Mouse (Mus musculus) ES-Bruce4 (cell line): ENCODE measurements around the gene Hikeshi. TPM values are rescaled to one million over a fixed set of nuclear protein-coding genes. Genes with fewer than 3 reads are reported as not detected.

Experiments used
- H3K27ac ChIP-seq: 2 replicates; pipeline ENCODE4 v1.5.1; 2012; ENCODE audit warnings: low read length, inconsistent platforms; ENCODE audit not compliant: insufficient read depth
- H3K27me3 ChIP-seq: 2 replicates; pipeline ENCODE4 v1.6.1; 2012; ENCODE audit warnings: mild to moderate bottlenecking, low read length, inconsistent platforms; ENCODE audit not compliant: control insufficient read depth, poor library complexity, insufficient read depth, severe bottlenecking
- H3K36me3 ChIP-seq: 2 replicates; pipeline ENCODE4 v1.6.1; 2012; ENCODE audit warnings: inconsistent platforms, mild to moderate bottlenecking, low read length, moderate library complexity; ENCODE audit not compliant: control insufficient read depth, poor library complexity, insufficient read depth, severe bottlenecking
- H3K4me1 ChIP-seq: one replicate; pipeline ENCODE4 v1.8.1; 2011; ENCODE audit warnings: low read length; ENCODE audit not compliant: control insufficient read depth, insufficient read depth
- H3K4me3 ChIP-seq: 2 replicates; pipeline ENCODE4 v1.5.1; 2011; ENCODE audit warnings: low read depth, mild to moderate bottlenecking, low read length
- H3K9ac ChIP-seq: 2 replicates; pipeline ENCODE4 v1.6.1; 2012; ENCODE audit warnings: low read depth, mild to moderate bottlenecking, inconsistent platforms; ENCODE audit not compliant: poor library complexity, severe bottlenecking
- H3K9me3 ChIP-seq: replicated peaks from 2 replicates; pipeline ENCODE4 v1.6.1; 2012; ENCODE audit warnings: mild to moderate bottlenecking, low read length, inconsistent platforms; ENCODE audit not compliant: control insufficient read depth, poor library complexity, insufficient read depth, severe bottlenecking
- CTCF ChIP-seq: IDR thresholded peaks from one replicate; pipeline ENCODE4 v1.8.1; 2011; ENCODE audit warnings: low read depth, low read length
- EP300 ChIP-seq: IDR thresholded peaks from 2 replicates; pipeline ENCODE4 v1.6.1; 2011; ENCODE audit warnings: low read depth, low read length; ENCODE audit not compliant: insufficient read depth
- POLR2A ChIP-seq: IDR thresholded peaks from one replicate; pipeline ENCODE4 v1.8.1; 2011; ENCODE audit warnings: low read length; ENCODE audit not compliant: insufficient read depth
- polyA plus RNA-seq: library from polyadenylated mRNA; stranded (reverse); fragments of >200 nt; gene quantifications from 2 replicates; pipeline ENCODE4 v1.2.4, GENCODE M21; 2011; ENCODE audit warnings: low read depth; ENCODE audit not compliant: missing spikeins, insufficient read depth, insufficient read length

The Hikeshi gene
- polyA plus RNA-seq, 1 experiment: 64.7 TPM

DNA sequence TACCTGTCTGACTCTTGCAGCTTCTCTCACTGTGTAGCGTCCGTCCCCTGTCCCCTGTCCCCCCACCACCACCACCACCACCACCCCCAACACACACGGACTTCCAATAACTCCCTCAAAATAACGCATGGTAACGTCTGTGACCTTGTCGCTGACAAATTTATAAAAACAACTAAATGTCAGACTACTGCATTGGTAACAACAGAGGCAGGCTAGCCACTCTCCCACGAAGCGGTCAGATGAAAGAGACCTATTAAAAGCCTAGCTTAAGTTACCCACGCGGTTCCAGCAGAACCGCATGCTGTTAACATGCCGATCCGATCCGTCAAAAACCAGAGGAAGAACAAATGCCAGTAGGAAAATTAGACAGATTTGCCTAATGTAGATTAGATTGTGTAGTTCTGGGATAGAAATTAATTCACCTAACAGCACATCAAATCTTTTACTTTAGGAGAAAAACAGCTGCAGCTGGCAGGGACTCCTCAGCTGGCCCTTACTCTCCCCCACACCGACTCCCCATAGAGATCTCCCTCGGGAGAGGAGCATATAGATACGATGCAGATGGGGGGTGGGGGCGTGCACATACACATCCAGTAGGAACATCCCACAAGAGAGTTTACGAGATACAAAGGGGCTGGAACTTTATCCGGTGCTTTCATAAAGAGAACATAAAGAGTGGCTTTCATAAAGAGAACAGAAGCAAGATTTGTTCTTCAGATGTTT lies 31.9 kb downstream of the Hikeshi start:
- no peaks in the 10 kb centered on the region for H3K4me1 ChIP-seq
- H3K9ac ChIP-seq: no peak overlapping the region
- H3K36me3 ChIP-seq: no peaks in the 10 kb centered on the region
- no peak overlapping the region for H3K27ac ChIP-seq
- no peaks in the 10 kb centered on the region for H3K9me3 ChIP-seq
- TF ChIP-seq EP300 (no peak), CTCF (no peak), POLR2A (no peak)
- H3K27me3 ChIP-seq: no peaks in the 10 kb centered on the region
- H3K4me3 ChIP-seq: no peak overlapping the region

GRCm38 (mm10) chr7:89908421-89908820 lies 32.6 kb downstream of the Hikeshi start:
- Histone ChIP-seq H3K4me3 (no peak overlapping the region), H3K36me3 (no peaks in the 10 kb centered on the region), H3K27ac (no peak overlapping the region), H3K27me3 (no peaks in the 10 kb centered on the region), H3K4me1 (no peaks in the 10 kb centered on the region), H3K9ac (no peak overlapping the region), H3K9me3 (no peaks in the 10 kb centered on the region)
- no peak for TF ChIP-seq EP300
- no peak for TF ChIP-seq CTCF
- TF ChIP-seq POLR2A: no peak

DNA sequence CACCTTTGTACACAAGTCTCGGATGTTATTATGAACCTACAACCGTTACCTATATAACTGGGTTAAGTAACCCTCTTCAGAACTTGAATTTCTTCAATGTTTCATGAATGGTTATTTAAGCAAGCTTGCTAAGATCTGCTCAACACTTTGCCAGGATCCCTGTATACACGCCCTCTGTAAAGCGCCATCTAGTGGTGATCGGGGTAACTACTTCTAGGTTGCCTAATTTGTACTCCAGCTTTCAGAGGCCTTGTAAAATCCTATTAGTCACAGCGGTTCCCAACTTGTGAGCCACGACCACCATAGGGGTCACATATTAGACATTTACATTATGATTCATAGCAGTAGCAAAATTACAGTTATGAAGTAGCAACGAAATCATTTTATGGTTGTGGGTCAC lies 33.1 kb downstream of the Hikeshi start:
- TF ChIP-seq EP300 (no peak), CTCF (peak; percentile 33), POLR2A (no peak)
- peaks cover under 1% of the 10 kb centered on the region for H3K4me1 ChIP-seq
- no peak overlapping the region for H3K4me3 ChIP-seq
- H3K27me3 ChIP-seq: no peaks in the 10 kb centered on the region
- no peak overlapping the region for H3K9ac ChIP-seq
- H3K36me3 ChIP-seq: no peaks in the 10 kb centered on the region
- H3K27ac ChIP-seq: no peak overlapping the region
- no peaks in the 10 kb centered on the region for H3K9me3 ChIP-seq

DNA sequence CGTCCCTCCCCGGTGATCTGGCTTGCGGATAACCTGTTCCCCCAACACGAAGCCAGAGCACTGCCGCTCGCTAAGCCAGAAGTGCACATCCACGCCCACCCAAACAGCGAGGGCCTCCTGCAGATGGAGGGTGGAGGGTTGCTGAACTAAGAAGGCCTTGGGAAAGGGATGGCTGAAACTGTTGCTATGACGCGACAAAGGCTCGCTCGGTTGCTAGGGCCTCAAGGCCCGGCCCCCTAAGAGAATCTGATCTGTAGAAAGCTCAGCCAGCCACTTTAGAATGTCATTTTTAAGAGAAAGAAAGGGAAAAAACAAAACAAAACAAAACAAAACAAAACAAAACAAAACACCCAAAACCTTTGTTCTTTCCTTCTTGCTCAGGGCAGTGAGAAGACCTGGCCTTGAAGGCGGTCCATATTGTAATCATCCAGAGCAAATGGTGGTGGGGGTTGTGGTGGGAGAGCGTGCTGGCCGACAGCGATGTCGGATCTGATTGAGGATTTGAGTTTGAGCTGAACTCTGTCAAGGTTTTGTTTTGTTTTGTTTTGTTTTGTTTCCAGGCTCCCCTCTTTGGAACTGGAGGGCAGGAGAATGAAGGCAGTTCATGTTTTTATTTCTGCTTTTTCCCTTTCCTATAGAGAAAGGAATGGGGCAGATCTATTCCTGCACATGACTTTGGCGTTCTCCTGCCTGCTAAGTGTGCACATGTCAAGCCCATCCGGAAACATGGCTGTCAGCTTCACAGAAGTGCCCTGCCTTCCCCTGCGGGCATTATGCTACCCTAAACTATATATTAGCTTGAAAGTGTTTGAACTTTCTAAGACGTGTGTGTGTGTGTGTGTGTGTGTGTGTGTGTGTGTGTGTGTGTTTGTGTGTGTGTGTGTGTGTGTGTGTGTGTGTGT lies 37.3 kb downstream of the Hikeshi start, which contains the start of gene Ccdc81:
Gene Ccdc81 (minus strand): TSS at position 188 of the 902 bp plus-strand sequence.
- no peak within 1 kb of the TSS for H3K9ac ChIP-seq
- no peaks in the 10 kb centered on the region for H3K27me3 ChIP-seq
- H3K36me3 ChIP-seq: no peaks in the 10 kb centered on the region
- peaks cover 2% of the 10 kb centered on the region for H3K4me1 ChIP-seq
- H3K4me3 ChIP-seq: no peak within 1 kb of the TSS
- no peak within 1 kb of the TSS for H3K27ac ChIP-seq
- H3K9me3 ChIP-seq: no peaks in the 10 kb centered on the region
- TF ChIP-seq POLR2A: no peak
- TF ChIP-seq EP300: no peak
- TF ChIP-seq CTCF: no peak

GRCm38 (mm10) chr7:89903007-89903406 lies 38.0 kb downstream of the Hikeshi start:
- Histone ChIP-seq H3K9me3 (no peaks in the 10 kb centered on the region), H3K4me1 (peaks cover 2% of the 10 kb centered on the region), H3K27me3 (no peaks in the 10 kb centered on the region), H3K4me3 (no peak overlapping the region), H3K27ac (no peak overlapping the region), H3K9ac (no peak overlapping the region), H3K36me3 (no peaks in the 10 kb centered on the region)
- TF ChIP-seq CTCF: no peak
- no peak for TF ChIP-seq POLR2A
- TF ChIP-seq EP300: no peak

- no peak overlapping the region for H3K9ac ChIP-seq
- H3K27me3 ChIP-seq: no peaks in the 10 kb centered on the region
- H3K9me3 ChIP-seq: no peaks in the 10 kb centered on the region
- H3K4me1 ChIP-seq: no peaks in the 10 kb centered on the region
- no peaks in the 10 kb centered on the region for H3K36me3 ChIP-seq
- no peak overlapping the region for H3K27ac ChIP-seq
- no peak overlapping the region for H3K4me3 ChIP-seq
- TF ChIP-seq EP300 (no peak), CTCF (peak; percentile 30)
Observed at GRCm38 (mm10) chr7:89891856-89892255, 49.1 kb downstream of the Hikeshi start.
